Mouse (Mus musculus): ENCODE data around the gene Tmprss2. TPM values are rescaled to one million over a fixed set of nuclear protein-coding genes. Genes with fewer than 3 reads are reported as not detected.
"Not testable (repeated sequence)": the region's sequence is repeated elsewhere in the genome, so short reads cannot be mapped to it uniquely, and the experiment has no call there.

Gene Tmprss2
- polyA plus RNA-seq, 1 experiment = not detected

DNA sequence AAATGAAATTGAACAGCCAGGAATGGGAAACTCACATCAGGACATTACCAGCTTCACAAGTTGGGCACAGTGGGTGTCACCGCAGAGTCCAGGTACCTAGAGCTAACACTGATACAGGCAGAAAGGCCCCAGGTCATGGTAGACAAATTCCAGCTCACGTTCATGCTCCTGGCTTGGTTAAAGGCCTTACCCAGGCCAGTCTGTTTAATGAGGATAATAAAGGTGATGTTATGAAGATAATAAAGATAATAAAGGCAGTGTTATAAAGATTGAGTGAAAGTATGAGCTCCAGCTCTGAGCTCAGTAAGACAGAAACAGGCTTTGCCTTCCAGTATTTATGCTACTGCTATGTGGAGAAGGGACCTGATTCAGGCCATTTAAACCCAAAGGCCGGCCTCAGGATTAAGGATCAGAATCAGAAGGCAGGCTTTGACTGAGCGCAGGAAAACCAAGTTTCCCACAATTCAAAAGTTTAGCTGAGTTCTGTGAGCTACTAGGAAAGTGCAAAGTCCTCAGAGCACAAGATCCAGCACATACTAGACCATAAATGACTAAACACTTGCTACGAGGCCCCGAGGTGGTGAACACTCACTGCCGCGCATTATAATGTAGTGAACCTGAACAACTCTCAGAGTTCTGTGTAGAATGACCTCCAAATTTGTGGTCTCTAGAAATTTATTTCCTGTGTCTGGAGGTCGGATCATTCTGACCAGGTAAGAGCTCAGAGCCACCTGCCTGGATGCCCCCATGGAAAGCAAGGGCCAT, 4.9 kb downstream of the Tmprss2 start:
- WGBS = 79% methylated on average over 9 of the region's 9 CpGs
- TF ChIP-seq CTCF (IDR thresholded peaks at IDR 0.05; ENCODE audit: control insufficient read depth, insufficient read depth, low read length) = no peak
- TF ChIP-seq POLR2A (IDR thresholded peaks at IDR 0.05; ENCODE audit: borderline replicate concordance, control insufficient read depth, low read depth, low read length) = no peak
- no peaks in the 10 kb centered on the region for H3K4me1 ChIP-seq (ENCODE audit: control insufficient read depth, insufficient read depth, low read length)
- no peak overlapping the region for H3K27ac ChIP-seq (ENCODE audit: control insufficient read depth, insufficient read depth, low read depth, low read length, poor library complexity)
- no peak overlapping the region for H3K4me3 ChIP-seq (replicated peaks; ENCODE audit: control insufficient read depth, low read depth, low read length)

DNA sequence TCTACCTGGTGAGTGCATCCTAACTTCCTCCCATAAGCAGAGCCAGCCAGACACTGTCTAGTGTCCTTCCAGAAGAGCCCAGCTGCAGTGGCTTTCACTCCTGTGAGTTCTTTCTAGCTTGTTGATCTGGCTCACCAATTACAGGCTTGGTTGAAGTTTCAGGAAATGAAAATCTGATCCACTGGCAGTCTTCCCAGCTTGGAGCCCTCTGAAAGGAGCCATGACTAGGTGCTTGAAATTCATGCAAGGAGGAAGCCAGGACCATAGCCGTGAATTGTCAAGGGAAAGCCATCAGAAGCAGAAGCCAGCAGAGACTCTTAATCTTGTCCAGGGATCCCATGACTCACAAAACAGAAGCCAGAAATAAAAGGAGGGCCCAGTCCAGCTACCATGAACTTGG, 8.7 kb downstream of the Tmprss2 start:
- Histone ChIP-seq H3K4me1 (ENCODE audit: control insufficient read depth, insufficient read depth, low read length) (no peaks in the 10 kb centered on the region), H3K27ac (ENCODE audit: control insufficient read depth, insufficient read depth, low read depth, low read length, poor library complexity) (no peak overlapping the region), H3K4me3 (replicated peaks; ENCODE audit: control insufficient read depth, low read depth, low read length) (no peak overlapping the region)
- TF ChIP-seq POLR2A (IDR thresholded peaks at IDR 0.05; ENCODE audit: borderline replicate concordance, control insufficient read depth, low read depth, low read length) = no peak
- no peak for TF ChIP-seq CTCF (IDR thresholded peaks at IDR 0.05; ENCODE audit: control insufficient read depth, insufficient read depth, low read length)
- 11% methylated on average over 1 of the region's 1 CpGs for WGBS

DNA sequence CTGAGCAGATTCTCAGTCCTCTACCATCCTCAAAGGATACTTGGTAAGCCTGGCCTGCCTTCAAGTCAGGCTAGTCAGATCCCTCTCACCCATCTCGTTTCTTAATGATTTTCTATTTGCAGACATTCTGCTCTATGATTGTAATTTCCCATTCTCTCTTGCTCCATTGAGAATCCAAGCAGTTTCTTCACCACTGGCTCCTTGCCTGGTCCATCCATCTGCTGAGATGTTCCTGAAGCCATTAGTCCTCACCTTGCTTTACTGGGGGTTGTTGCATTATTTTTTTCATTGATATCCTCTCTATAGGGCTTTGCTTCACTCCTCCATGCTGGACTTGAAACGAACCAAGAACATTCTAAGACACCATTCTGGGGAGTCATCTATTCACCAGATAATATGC, 10.4 kb downstream of the Tmprss2 start:
- WGBS = 60% methylated on average over 2 of the region's 2 CpGs
- Histone ChIP-seq H3K4me1 (ENCODE audit: control insufficient read depth, insufficient read depth, low read length) (no peaks in the 10 kb centered on the region), H3K4me3 (replicated peaks; ENCODE audit: control insufficient read depth, low read depth, low read length) (no peak overlapping the region), H3K27ac (ENCODE audit: control insufficient read depth, insufficient read depth, low read depth, low read length, poor library complexity) (no peak overlapping the region)
- TF ChIP-seq POLR2A (IDR thresholded peaks at IDR 0.05; ENCODE audit: borderline replicate concordance, control insufficient read depth, low read depth, low read length) = no peak
- no peak for TF ChIP-seq CTCF (IDR thresholded peaks at IDR 0.05; ENCODE audit: control insufficient read depth, insufficient read depth, low read length)

DNA sequence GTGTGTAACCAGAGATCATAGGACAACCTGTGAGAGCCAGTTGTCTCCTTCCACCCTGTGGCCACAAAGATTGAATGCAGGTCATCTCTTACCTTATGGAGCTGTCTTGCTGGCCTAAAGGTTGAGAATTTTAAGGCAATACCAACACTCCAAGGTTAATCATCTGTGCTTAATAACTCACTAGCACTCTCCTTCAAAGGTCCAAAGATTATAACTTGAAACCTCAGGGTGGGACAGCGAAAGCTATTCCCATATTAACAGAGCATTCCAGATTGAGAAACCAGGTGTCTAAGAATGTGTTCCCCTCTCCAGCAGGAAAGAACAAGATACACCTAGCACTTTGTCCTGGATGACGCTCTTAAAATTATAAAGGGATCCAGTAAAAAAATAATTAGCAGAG, 12.9 kb downstream of the Tmprss2 start:
- TF ChIP-seq CTCF (IDR thresholded peaks at IDR 0.05; ENCODE audit: control insufficient read depth, insufficient read depth, low read length) (no peak), POLR2A (IDR thresholded peaks at IDR 0.05; ENCODE audit: borderline replicate concordance, control insufficient read depth, low read depth, low read length) (no peak)
- Histone ChIP-seq H3K4me1 (ENCODE audit: control insufficient read depth, insufficient read depth, low read length) (no peaks in the 10 kb centered on the region), H3K27ac (ENCODE audit: control insufficient read depth, insufficient read depth, low read depth, low read length, poor library complexity) (no peak overlapping the region), H3K4me3 (replicated peaks; ENCODE audit: control insufficient read depth, low read depth, low read length) (no peak overlapping the region)
- WGBS = 72% methylated on average over 2 of the region's 2 CpGs

DNA sequence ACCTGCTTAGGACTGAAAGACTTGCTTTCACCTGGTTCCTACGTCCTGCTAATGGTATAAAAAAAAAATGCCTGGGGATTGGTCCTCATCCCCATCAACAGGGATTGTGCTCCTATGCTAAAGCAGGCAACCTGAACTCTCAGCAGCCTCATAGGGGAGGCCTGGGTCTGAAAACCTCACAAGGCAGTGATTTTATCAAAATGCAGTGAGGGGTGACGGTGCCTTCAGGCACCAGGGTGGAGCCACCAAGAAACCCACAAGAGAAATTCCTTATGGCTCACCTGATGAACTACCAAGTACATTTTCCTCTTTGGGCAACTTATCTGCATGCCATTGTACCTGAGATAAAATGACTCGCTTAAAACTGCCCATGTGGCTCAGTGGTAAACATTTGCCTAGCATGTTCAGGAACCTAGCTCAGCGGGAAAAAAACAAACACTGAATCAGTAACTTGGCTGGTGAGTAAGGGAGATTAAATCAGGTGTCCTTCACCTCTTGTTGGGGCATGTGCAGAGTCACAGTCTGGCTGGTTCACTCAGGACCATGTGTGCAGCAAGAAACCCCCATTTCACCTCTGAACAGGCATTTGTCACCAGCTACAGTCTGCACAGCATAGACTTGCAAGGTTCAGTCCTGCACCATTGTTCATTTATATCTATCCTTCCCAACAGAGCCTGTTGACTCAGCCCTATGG, 17.0 kb downstream of the Tmprss2 start:
- Histone ChIP-seq H3K4me1 (ENCODE audit: control insufficient read depth, insufficient read depth, low read length) (no peaks in the 10 kb centered on the region), H3K4me3 (replicated peaks; ENCODE audit: control insufficient read depth, low read depth, low read length) (no peak overlapping the region), H3K27ac (ENCODE audit: control insufficient read depth, insufficient read depth, low read depth, low read length, poor library complexity) (no peak overlapping the region)
- TF ChIP-seq POLR2A (IDR thresholded peaks at IDR 0.05; ENCODE audit: borderline replicate concordance, control insufficient read depth, low read depth, low read length) (no peak), CTCF (IDR thresholded peaks at IDR 0.05; ENCODE audit: control insufficient read depth, insufficient read depth, low read length) (no peak)
- 66% methylated on average over 4 of the region's 4 CpGs for WGBS

DNA sequence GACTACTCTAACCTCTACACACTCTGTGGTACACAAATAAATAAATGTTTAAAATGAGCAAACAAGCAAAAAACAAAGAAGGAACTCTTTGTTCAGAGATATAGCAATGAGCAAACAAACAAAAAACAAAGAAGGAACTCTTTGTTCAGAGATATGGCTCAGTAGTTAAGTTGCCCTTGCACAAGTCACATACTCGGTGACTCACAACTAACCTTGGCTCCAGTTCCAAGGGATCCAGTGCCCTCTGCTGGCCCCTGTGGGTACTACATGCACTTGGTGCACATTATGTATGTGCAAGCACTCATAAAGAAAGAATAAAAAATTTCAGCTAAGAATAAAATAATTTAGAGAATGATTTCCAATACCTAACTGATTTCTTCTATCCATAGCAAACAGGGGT, 17.9 kb downstream of the Tmprss2 start:
- 2% methylated on average over 1 of the region's 1 CpGs for WGBS
- H3K4me3 ChIP-seq (replicated peaks; ENCODE audit: control insufficient read depth, low read depth, low read length) = no peak overlapping the region
- TF ChIP-seq CTCF (IDR thresholded peaks at IDR 0.05; ENCODE audit: control insufficient read depth, insufficient read depth, low read length) (peak; percentile 87), POLR2A (IDR thresholded peaks at IDR 0.05; ENCODE audit: borderline replicate concordance, control insufficient read depth, low read depth, low read length) (no peak)
- H3K4me1 ChIP-seq (ENCODE audit: control insufficient read depth, insufficient read depth, low read length) = no peaks in the 10 kb centered on the region
- no peak overlapping the region for H3K27ac ChIP-seq (ENCODE audit: control insufficient read depth, insufficient read depth, low read depth, low read length, poor library complexity)

DNA sequence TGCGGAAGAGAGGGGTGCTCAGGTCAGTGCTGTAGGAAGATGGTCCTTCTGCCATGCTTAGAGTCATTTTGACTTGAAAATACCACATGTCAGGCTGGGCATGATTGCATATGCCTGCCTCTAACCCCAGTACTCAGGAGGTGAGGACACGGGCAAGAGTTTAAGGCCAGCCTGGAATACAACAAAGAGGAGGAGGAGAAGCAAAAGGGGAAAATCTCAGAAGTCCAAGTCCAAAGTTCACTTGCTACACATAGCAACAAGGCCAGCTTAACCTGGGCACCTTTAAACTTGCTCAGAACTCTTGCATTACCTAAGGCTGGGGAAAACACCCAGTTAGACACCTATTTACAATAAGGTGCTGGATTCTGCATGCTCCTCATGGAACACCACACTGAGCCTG, 19.5 kb downstream of the Tmprss2 start:
- no peak overlapping the region for H3K27ac ChIP-seq (ENCODE audit: control insufficient read depth, insufficient read depth, low read depth, low read length, poor library complexity)
- H3K4me1 ChIP-seq (ENCODE audit: control insufficient read depth, insufficient read depth, low read length) = no peaks in the 10 kb centered on the region
- H3K4me3 ChIP-seq (replicated peaks; ENCODE audit: control insufficient read depth, low read depth, low read length) = no peak overlapping the region
- TF ChIP-seq POLR2A (IDR thresholded peaks at IDR 0.05; ENCODE audit: borderline replicate concordance, control insufficient read depth, low read depth, low read length) = no peak
- TF ChIP-seq CTCF (IDR thresholded peaks at IDR 0.05; ENCODE audit: control insufficient read depth, insufficient read depth, low read length) = no peak
- WGBS = 79% methylated on average over 2 of the region's 2 CpGs

DNA sequence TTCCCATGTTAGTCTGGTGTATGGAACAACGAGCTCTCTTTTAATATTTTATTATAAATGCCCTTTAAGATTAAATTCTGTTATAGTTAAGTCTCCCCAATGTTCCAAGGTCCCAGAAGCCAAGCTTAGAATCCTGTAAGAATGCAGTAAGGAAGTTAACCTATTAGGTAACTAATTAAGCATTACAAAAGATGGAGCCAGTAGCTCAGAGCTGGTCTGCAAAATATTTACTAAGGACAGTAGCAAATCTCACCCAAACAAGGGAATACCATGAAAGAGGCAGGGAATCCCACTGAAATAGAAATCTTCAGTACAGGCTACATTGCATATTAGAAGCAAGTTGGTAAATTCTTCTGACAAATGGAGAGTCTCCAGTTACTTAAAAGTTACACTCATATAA, 28.1 kb downstream of the Tmprss2 start:
- WGBS = 68% methylated on average over 1 of the region's 1 CpGs
- H3K4me3 ChIP-seq (replicated peaks; ENCODE audit: control insufficient read depth, low read depth, low read length); H3K4me1 ChIP-seq (ENCODE audit: control insufficient read depth, insufficient read depth, low read length); H3K27ac ChIP-seq (ENCODE audit: control insufficient read depth, insufficient read depth, low read depth, low read length, poor library complexity): not testable (repeated sequence)

Measured in bone marrow, adult 2 months (tissue).